Comparison of ENCODE assay signal across 10 mouse cellular contexts in genomic region chr11:74863471-74863870, GRCm38 (mm10). TPM values are rescaled to one million over a fixed set of nuclear protein-coding genes. Genes with fewer than 3 reads are reported as not detected.
DNase-seq lines count a peak whose midpoint lies in the region; ATAC-seq and TF ChIP-seq lines count a peak whose summit lies in the region.
"Had no signal": no experiment of that assay in that cellular context is flagged by ENCODE, and none has a peak within 500 bp of the region (broad histone marks: within the 10 kb centered on the region; RNA-seq: fewer than 3 reads in every experiment).

No protein-coding gene starts in this region.

- peaks cover 49% of the 10 kb centered on the region for H3K36me3 ChIP-seq in forebrain, embryonic 13.5 days (ENCODE audit: poor library complexity, severe bottlenecking)
- H3K36me3 ChIP-seq in forebrain, embryonic 10.5 days (replicated peaks): peaks cover 57% of the 10 kb centered on the region
- H3K36me3 ChIP-seq in liver, adult 2 months (ENCODE audit: control insufficient read depth, insufficient read depth, low read length): no peaks in the 10 kb centered on the region
- H3K36me3 ChIP-seq in liver, embryonic 12.5 days: 0 out of 2 replicates have a peak, but pooled peaks cover 7% of the 10 kb centered on the region
- no peaks in the 10 kb centered on the region for H3K36me3 ChIP-seq in intestine, embryonic 15.5 days
- no peaks in the 10 kb centered on the region; the same call in 1 of the 2 replicates for H3K36me3 ChIP-seq in stomach, embryonic 14.5 days (ENCODE audit: control insufficient read depth, insufficient read depth, low read length)
- H3K36me3 ChIP-seq: heart, embryonic 15.5 days had no signal

- no peak overlapping the region for H3K4me3 ChIP-seq in forebrain, embryonic 13.5 days
- H3K4me3 ChIP-seq in forebrain, embryonic 10.5 days: no peak overlapping the region
- H3K4me3 ChIP-seq in liver, adult 2 months (ENCODE audit: insufficient read depth, low read depth, low read length): no peak overlapping the region
- no peak overlapping the region for H3K4me3 ChIP-seq in liver, embryonic 12.5 days
- no peak overlapping the region for H3K4me3 ChIP-seq in intestine, embryonic 15.5 days (replicated peaks)
- no peak overlapping the region for H3K4me3 ChIP-seq in stomach, embryonic 14.5 days (ENCODE audit: low read depth, low read length)
- H3K4me3 ChIP-seq: heart, embryonic 15.5 days had no signal

- no peaks in the 10 kb centered on the region for H3K9me3 ChIP-seq in forebrain, embryonic 13.5 days (replicated peaks)
- H3K9me3 ChIP-seq in forebrain, embryonic 10.5 days: no peaks in the 10 kb centered on the region
- H3K9me3 ChIP-seq in liver, embryonic 12.5 days (replicated peaks): no peaks in the 10 kb centered on the region
- H3K9me3 ChIP-seq in intestine, embryonic 15.5 days: no peaks in the 10 kb centered on the region
- no peaks in the 10 kb centered on the region for H3K9me3 ChIP-seq in stomach, embryonic 14.5 days (ENCODE audit: control insufficient read depth, low read depth, low read length)
- H3K9me3 ChIP-seq: heart, embryonic 15.5 days had no signal

- no peak for TF ChIP-seq POLR2A in liver, adult 2 months (IDR thresholded peaks at IDR 0.05; ENCODE audit: extremely low read depth, insufficient read depth, low read length)

- no peak for ATAC-seq in forebrain, embryonic 13.5 days
- no peak for ATAC-seq in liver, embryonic 12.5 days
- 0 out of 2 replicates have a peak, but pooled peaks have one; percentile 30 for ATAC-seq in intestine, embryonic 15.5 days
- ATAC-seq in stomach, embryonic 14.5 days (ENCODE audit: insufficient number of reproducible peaks, insufficient read depth, low FRiP score, low read depth): peak; percentile 31; the same call in 1 of the 2 replicates
- no peak for ATAC-seq in monocyte, adult 5-6 weeks (replicated peaks; ENCODE audit: insufficient number of reproducible peaks, low FRiP score, low TSS enrichment, poor library complexity, severe bottlenecking)

- no peaks in the 10 kb centered on the region for H3K79me2 ChIP-seq in liver, adult 2 months (ENCODE audit: control insufficient read depth, insufficient read depth, low read length)

- H3K9ac ChIP-seq in forebrain, embryonic 13.5 days: no peak overlapping the region
- no peak overlapping the region for H3K9ac ChIP-seq in liver, adult 2 months (ENCODE audit: low read depth, low read length)
- no peak overlapping the region for H3K9ac ChIP-seq in liver, embryonic 12.5 days
- no peak overlapping the region for H3K9ac ChIP-seq in intestine, embryonic 15.5 days
- H3K9ac ChIP-seq in stomach, embryonic 14.5 days (replicated peaks; ENCODE audit: low read depth, low read length): no peak overlapping the region
- H3K9ac ChIP-seq: heart, embryonic 15.5 days had no signal

- 0 out of 2 replicates have a peak overlapping the region, but pooled peaks have one; percentile 16 for H3K4me2 ChIP-seq in forebrain, embryonic 13.5 days
- no peak overlapping the region for H3K4me2 ChIP-seq in liver, embryonic 12.5 days
- no peak overlapping the region for H3K4me2 ChIP-seq in intestine, embryonic 15.5 days (replicated peaks)
- H3K4me2 ChIP-seq in stomach, embryonic 14.5 days (replicated peaks; ENCODE audit: low read depth, low read length): no peak overlapping the region
- H3K4me2 ChIP-seq: heart, embryonic 15.5 days had no signal

- TF ChIP-seq CTCF in liver, adult 2 months (IDR thresholded peaks at IDR 0.05; ENCODE audit: low read depth, low read length): peak; percentile 48

- DNase-seq in forebrain, embryonic 10.5 days (ENCODE audit: extremely low spot score, low spot score): no peak
- no peak for DNase-seq in liver, adult 2 months (ENCODE audit: extremely low read depth, low read depth, low spot score)
- DNase-seq in left cerebral cortex, adult 9 months (ENCODE audit: low spot score in 2 of 2): no peak

- 19% methylated on average over 11 of the region's 11 CpGs for WGBS in forebrain, embryonic 13.5 days
- 29% methylated on average over 11 of the region's 11 CpGs for WGBS in forebrain, embryonic 10.5 days
- WGBS in liver, adult 2 months: 58% methylated on average over 11 of the region's 11 CpGs
- WGBS in liver, embryonic 12.5 days (ENCODE audit: insufficient replicate concordance): 28% methylated on average over 11 of the region's 11 CpGs
- 30% methylated on average over 11 of the region's 11 CpGs for WGBS in intestine, embryonic 15.5 days
- WGBS in stomach, embryonic 14.5 days: 26% methylated on average over 11 of the region's 11 CpGs

- no peaks in the 10 kb centered on the region for H3K27me3 ChIP-seq in forebrain, embryonic 13.5 days
- H3K27me3 ChIP-seq in forebrain, embryonic 10.5 days (ENCODE audit: poor library complexity, severe bottlenecking): no peaks in the 10 kb centered on the region
- no peaks in the 10 kb centered on the region for H3K27me3 ChIP-seq in liver, adult 2 months (ENCODE audit: control insufficient read depth, insufficient read depth, low read length)
- H3K27me3 ChIP-seq in liver, embryonic 12.5 days (replicated peaks): no peaks in the 10 kb centered on the region
- H3K27me3 ChIP-seq in intestine, embryonic 15.5 days (replicated peaks): no peaks in the 10 kb centered on the region
- H3K27me3 ChIP-seq in stomach, embryonic 14.5 days (ENCODE audit: control insufficient read depth, insufficient read depth, low read length): no peaks in the 10 kb centered on the region
- H3K27me3 ChIP-seq: heart, embryonic 15.5 days had no signal

- H3K4me1 ChIP-seq in forebrain, embryonic 13.5 days: no peaks in the 10 kb centered on the region
- H3K4me1 ChIP-seq in forebrain, embryonic 10.5 days: 0 out of 2 replicates have a peak, but pooled peaks cover 4% of the 10 kb centered on the region
- H3K4me1 ChIP-seq in liver, adult 2 months (ENCODE audit: control insufficient read depth, insufficient read depth, low read length): peaks cover 11% of the 10 kb centered on the region
- H3K4me1 ChIP-seq in liver, embryonic 12.5 days: no peaks in the 10 kb centered on the region
- H3K4me1 ChIP-seq in intestine, embryonic 15.5 days (replicated peaks): no peaks in the 10 kb centered on the region; the same call in 1 of the 2 replicates
- no peaks in the 10 kb centered on the region for H3K4me1 ChIP-seq in stomach, embryonic 14.5 days (ENCODE audit: control insufficient read depth, insufficient read depth, low read length)

- H3K27ac ChIP-seq in forebrain, embryonic 13.5 days: no peak overlapping the region
- no peak overlapping the region for H3K27ac ChIP-seq in forebrain, embryonic 10.5 days
- no peak overlapping the region for H3K27ac ChIP-seq in liver, adult 2 months (replicated peaks; ENCODE audit: insufficient read depth, low read depth, low read length)
- no peak overlapping the region for H3K27ac ChIP-seq in liver, embryonic 12.5 days
- no peak overlapping the region for H3K27ac ChIP-seq in intestine, embryonic 15.5 days
- no peak overlapping the region for H3K27ac ChIP-seq in stomach, embryonic 14.5 days (ENCODE audit: low read length)
- H3K27ac ChIP-seq: heart, embryonic 15.5 days; macrophage had no signal

RNA-seq across cellular contexts. Expression of gene Mnt, which starts 32.8 kb away (rescaled TPM):
- polyA plus RNA-seq in forebrain, embryonic 13.5 days (2015; fragmentation: Nextera tagmentation; extraction: Ambion mirVana): 6.8 and 8.1 TPM in 2 replicates
- 4.7 and 4.9 TPM in 2 replicates for polyA plus RNA-seq in forebrain, embryonic 10.5 days (2016; fragmentation: Nextera tagmentation; extraction: Ambion mirVana)
- 1.0 and 1.1 TPM in 2 replicates for total RNA-seq in liver, adult 2 months (2014; rRNA removed)
- polyA plus RNA-seq in liver, adult 2 months (2012; rRNA removed): 4.1 and 4.7 TPM in 2 replicates
- 1.9 and 2.0 TPM in 2 replicates for polyA plus RNA-seq in liver, embryonic 12.5 days (2016; fragmentation: Nextera tagmentation; extraction: Ambion mirVana)
- 4.8 and 5.0 TPM in 2 replicates for polyA plus RNA-seq in intestine, embryonic 15.5 days (2015; fragmentation: Nextera tagmentation; extraction: Ambion mirVana)
- polyA plus RNA-seq in stomach, embryonic 14.5 days (2014; fragmentation: Nextera tagmentation; extraction: Ambion mirVana): 4.3 and 5.3 TPM in 2 replicates
- total RNA-seq in monocyte, adult 5-6 weeks (2017): 8.0 to 14.0 TPM (median 9.5 TPM) in 3 replicates

RNA-seq across cellular contexts. Expression of gene Sgsm2, which starts 33.4 kb away (rescaled TPM):
- 9.7 and 10.5 TPM in 2 replicates for polyA plus RNA-seq in forebrain, embryonic 13.5 days (2015; fragmentation: Nextera tagmentation; extraction: Ambion mirVana)
- polyA plus RNA-seq in forebrain, embryonic 10.5 days (2016; fragmentation: Nextera tagmentation; extraction: Ambion mirVana): 6.5 and 6.8 TPM in 2 replicates
- total RNA-seq in liver, adult 2 months (2014; rRNA removed): 1.5 and 3.3 TPM in 2 replicates
- polyA plus RNA-seq in liver, adult 2 months (2012; rRNA removed): 7.5 and 10.3 TPM in 2 replicates
- polyA plus RNA-seq in liver, embryonic 12.5 days (2016; fragmentation: Nextera tagmentation; extraction: Ambion mirVana): 2.6 and 2.9 TPM in 2 replicates
- 5.1 TPM in 2 replicates for polyA plus RNA-seq in intestine, embryonic 15.5 days (2015; fragmentation: Nextera tagmentation; extraction: Ambion mirVana)
- polyA plus RNA-seq in stomach, embryonic 14.5 days (2014; fragmentation: Nextera tagmentation; extraction: Ambion mirVana): 6.9 and 8.7 TPM in 2 replicates
- 1.4 to 10.7 TPM (median 3.1 TPM) in 3 replicates for total RNA-seq in monocyte, adult 5-6 weeks (2017)

RNA-seq across cellular contexts. Expression of gene Tsr1, which starts 34.4 kb away (rescaled TPM):
- 33.3 and 39.1 TPM in 2 replicates for polyA plus RNA-seq in forebrain, embryonic 13.5 days (2015; fragmentation: Nextera tagmentation; extraction: Ambion mirVana)
- 63.0 and 66.1 TPM in 2 replicates for polyA plus RNA-seq in forebrain, embryonic 10.5 days (2016; fragmentation: Nextera tagmentation; extraction: Ambion mirVana)
- 9.0 and 10.1 TPM in 2 replicates for total RNA-seq in liver, adult 2 months (2014; rRNA removed)
- 3.8 and 4.9 TPM in 2 replicates for polyA plus RNA-seq in liver, adult 2 months (2012; rRNA removed)
- polyA plus RNA-seq in liver, embryonic 12.5 days (2016; fragmentation: Nextera tagmentation; extraction: Ambion mirVana): 45.5 and 47.1 TPM in 2 replicates
- polyA plus RNA-seq in intestine, embryonic 15.5 days (2015; fragmentation: Nextera tagmentation; extraction: Ambion mirVana): 49.6 and 53.5 TPM in 2 replicates
- 50.5 and 56.6 TPM in 2 replicates for polyA plus RNA-seq in stomach, embryonic 14.5 days (2014; fragmentation: Nextera tagmentation; extraction: Ambion mirVana)
- 26.3 to 41.9 TPM (median 28.8 TPM) in 3 replicates for total RNA-seq in monocyte, adult 5-6 weeks (2017)

Comparison
In these comparisons a context has a peak if more than half of its experiments do, and no peak if none do; other contexts are left out.
1. ATAC-seq: peak in intestine, embryonic 15.5 days (single experiment) and stomach, embryonic 14.5 days (single experiment); none in forebrain, embryonic 13.5 days (single experiment), liver, embryonic 12.5 days (single experiment) and monocyte, adult 5-6 weeks (single experiment).